Mouse (Mus musculus) thymus, postnatal 0 days (tissue): ENCODE data around the gene Casq2. TPM values are rescaled to one million over a fixed set of nuclear protein-coding genes. Genes with fewer than 3 reads are reported as not detected.

Experiments used
- DNase-seq: peaks from one replicate; pipeline ENCODE4 v3.0.0-alpha.2; 2015; ENCODE audit warnings: low spot score
- polyA plus RNA-seq: library from polyadenylated mRNA; unstranded; fragments of >200 nt; fragmentation: Nextera tagmentation; extraction: Ambion mirVana; gene quantifications from 2 replicates; pipeline ENCODE4 v1.2.1, GENCODE M21; 2015

Gene Casq2
- polyA plus RNA-seq, 1 experiment from 2014 or later: 1.0 TPM

DNA sequence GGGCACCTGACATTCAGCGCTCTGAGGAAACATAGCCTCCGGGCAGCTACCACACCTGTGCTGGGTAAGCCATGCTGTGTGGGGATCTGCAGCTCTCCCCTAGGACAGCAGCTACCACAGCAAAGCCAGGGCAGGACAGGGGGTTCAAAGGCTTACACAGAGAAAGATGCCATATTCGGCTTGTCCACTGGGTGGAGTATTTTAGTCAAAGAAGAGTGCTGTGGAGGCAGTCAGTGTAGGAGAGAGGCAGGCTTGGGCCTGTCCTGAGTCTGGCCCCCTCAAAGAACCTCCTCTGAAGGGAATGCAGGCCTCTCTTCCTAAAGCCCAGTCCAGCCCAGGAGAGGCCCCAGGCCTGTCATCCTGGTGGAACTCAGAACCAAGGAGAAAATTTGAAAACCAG lies 4.4 kb upstream of the Casq2 start:
- peak; percentile 45 for DNase-seq

- DNase-seq: no peak
Observed at GRCm38 (mm10) chr3:102083589-102084230, 2.5 kb upstream of the Casq2 start.

GRCm38 (mm10) chr3:102084833-102085491 lies 1.3 kb upstream of the Casq2 start:
- DNase-seq: no peak

- no peak for DNase-seq
Observed at GRCm38 (mm10) chr3:102085719-102086118, 496 bp upstream of the Casq2 start.

GRCm38 (mm10) chr3:102094841-102095240 lies 8.6 kb downstream of the Casq2 start:
- no peak for DNase-seq

- no peak for DNase-seq
Observed at GRCm38 (mm10) chr3:102095412-102095811, 9.2 kb downstream of the Casq2 start.

- DNase-seq: no peak
Observed at GRCm38 (mm10) chr3:102096366-102096765, 10.2 kb downstream of the Casq2 start.

- no peak for DNase-seq
Observed at GRCm38 (mm10) chr3:102096976-102097375, 10.8 kb downstream of the Casq2 start.

DNA sequence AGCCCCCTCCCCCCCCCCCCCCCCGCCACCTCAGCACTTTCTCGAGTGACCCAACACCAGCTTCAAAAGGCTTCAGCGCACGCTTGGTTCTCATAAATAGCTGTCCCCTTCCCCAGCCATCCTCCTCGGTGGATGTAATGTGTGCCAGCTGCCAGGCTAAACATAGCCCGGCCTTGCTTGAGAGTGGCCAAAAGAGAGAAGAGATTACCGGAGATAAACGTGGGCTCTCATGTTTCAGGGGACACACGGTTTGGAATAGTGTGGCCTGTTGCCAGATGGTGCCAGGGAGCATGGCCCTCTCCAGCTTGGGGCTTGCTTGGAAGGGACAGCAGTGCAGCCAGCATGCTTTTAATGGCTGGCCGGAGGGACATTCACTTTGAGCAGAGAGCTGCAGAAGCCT lies 13.0 kb downstream of the Casq2 start:
- no peak for DNase-seq

- DNase-seq: no peak
Observed at GRCm38 (mm10) chr3:102099793-102100192, 13.6 kb downstream of the Casq2 start.

DNA sequence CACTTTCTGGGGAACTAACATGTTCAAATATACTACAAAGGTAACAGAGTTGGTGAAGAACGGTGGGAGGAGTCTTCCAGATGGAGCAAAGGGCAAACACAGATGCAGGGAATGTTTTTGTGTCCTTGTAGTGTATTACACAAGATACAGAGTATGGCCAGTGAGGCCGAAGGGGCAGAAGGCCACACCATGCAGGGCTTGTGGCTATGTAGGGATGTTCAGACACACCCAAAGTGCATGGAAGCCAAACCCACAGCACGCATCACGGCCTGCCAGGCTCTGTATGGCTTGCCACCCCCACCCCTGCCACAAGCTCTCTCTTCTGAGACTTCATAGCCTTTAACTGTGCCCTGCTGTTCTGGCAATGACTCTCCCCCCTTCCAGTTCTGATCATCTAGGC lies 15.2 kb downstream of the Casq2 start:
- DNase-seq: no peak

DNA sequence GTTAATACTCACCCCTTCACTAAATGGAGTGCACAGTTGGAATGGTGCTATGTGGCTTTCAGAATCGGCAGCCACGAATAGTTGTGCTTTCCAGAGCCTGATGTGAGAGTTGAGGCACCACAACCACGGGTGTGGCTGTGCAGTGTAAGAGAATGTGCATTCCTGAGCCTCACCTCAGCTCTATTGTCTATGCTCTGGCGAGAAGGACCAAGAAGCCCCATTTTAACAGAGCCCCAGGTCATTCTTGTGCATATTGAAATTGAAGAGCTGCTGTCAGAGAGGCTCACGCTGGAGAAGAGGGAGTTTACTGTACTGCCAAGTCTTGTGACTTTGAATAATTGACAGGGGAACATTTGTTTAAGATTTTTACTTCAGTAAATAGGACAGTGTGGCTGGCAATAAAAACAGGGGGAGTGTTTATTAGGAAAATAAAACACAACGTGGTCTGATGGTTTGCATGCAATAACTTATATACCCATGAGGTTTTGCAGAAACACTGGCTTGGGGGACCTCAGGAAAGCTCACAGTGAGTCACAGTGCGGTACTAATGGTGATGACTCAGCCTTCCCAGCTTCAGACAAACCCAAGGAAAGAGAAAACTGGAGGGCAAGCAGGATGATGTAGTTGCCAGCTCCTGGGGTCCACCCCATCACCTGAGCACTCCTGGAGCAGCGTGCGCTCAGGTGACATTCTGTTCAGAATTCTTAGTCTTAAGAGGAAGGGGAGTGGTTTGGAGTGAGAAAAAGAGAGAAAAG lies 17.8 kb downstream of the Casq2 start:
- no peak for DNase-seq

- no peak for DNase-seq
Observed at GRCm38 (mm10) chr3:102108201-102108600, 22.0 kb downstream of the Casq2 start.

GRCm38 (mm10) chr3:102111979-102112599 lies 25.9 kb downstream of the Casq2 start:
- DNase-seq: no peak

DNA sequence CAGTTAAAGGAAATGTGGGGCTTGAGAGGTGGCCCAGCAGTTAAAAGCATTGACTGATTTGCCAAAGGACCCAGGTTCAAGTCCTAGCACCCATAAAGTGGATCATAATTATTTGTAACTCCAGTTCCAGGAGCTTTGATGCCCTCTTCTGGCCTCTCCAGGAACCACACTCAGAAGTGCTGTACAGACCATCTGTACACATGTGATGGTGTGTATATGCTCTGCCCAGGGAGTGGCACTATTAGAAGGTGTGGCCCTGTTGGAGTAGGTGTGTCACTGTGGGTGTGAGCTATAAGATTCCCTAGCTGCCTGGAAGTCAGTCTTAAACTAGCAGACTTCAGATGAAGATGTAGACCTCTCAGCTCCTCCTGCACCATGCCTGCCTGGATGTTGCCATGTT lies 34.7 kb downstream of the Casq2 start:
- DNase-seq: no peak

- no peak for DNase-seq
Observed at GRCm38 (mm10) chr3:102122046-102122445, 35.8 kb downstream of the Casq2 start.

GRCm38 (mm10) chr3:102123654-102124053 lies 37.4 kb downstream of the Casq2 start:
- DNase-seq: no peak

DNA sequence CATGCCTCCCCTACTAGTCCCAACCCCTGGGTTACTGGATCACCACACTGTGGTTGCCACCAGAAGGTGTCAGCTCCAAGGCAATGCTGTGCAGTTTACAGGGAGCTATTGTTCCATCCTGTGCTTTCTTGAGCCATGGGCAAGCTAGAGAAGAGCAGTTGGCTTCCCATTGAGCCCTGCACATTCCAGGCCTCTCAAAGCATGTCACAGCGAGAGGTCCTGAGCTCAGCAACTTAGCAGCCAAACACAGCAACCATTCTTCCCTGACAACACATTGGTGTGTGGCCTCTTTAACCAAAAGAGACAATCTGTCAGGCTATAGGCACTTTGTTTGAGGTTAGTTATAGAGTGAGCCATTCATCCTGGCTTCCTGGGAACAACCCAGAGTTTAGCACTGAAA lies 39.3 kb downstream of the Casq2 start:
- no peak for DNase-seq

GRCm38 (mm10) chr3:102127114-102127513 lies 40.9 kb downstream of the Casq2 start:
- DNase-seq: no peak

GRCm38 (mm10) chr3:102128242-102128641 lies 42.0 kb downstream of the Casq2 start:
- no peak for DNase-seq

DNA sequence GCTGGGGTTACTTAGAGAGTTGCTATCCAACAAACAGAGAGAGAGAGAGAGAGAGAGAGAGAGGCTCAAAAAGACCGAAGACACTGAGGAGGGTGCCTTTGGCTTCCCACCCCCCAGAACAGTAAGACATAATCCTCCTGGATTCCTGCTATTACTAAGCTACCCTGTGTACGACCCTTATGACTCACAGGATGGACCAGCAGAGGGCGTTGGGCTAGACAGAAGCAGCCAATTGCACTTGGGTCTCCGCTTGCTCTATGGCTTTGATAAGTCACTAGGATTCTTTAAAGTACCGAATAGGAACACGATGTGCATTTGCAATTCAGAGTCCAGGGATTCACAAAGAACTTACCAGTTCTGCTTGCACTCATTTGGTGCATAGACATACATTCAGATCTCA lies 44.3 kb downstream of the Casq2 start:
- DNase-seq: no peak
